Mouse (Mus musculus): ENCODE data around the gene Ttll1. TPM values are rescaled to one million over a fixed set of nuclear protein-coding genes. Genes with fewer than 3 reads are reported as not detected.
"Not testable (repeated sequence)": the region's sequence is repeated elsewhere in the genome, so short reads cannot be mapped to it uniquely, and the experiment has no call there.

Ttll1 gene
- polyA plus RNA-seq, 1 experiment from 2014 or later = 23.8 TPM

DNA sequence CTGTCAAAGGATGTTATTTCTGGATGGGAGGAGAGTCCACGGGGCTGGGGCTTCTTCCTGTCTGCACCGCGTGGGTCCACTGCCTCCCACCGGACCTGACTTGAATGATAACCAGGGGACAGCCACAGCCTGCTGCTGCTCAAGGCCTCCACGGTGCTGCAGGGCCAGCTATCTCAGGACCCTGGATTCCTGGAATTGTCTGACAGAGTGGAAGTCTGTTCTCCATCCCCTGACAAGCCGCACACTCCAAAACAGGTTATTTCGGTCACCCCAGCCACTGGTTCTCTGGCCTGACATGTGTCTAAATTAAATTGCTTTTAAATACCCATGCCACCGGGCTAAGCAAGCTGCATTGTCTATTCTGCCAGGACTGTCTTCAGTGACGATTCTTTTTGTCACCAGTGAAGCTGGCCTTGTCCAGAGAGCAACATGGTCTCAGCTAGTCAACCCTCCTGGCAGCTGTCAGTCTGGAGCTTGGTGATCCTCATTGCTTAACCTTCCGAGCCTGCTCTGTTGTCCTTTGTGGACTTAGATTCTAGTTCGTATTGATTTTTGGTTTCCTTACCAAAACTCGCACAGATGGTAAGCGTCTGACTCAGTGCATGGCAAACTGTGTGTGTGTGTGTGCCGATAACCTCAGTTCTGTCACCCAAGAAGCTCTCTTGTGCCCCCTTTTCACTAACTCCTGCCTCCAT lies 13.1 kb upstream of the Ttll1 start:
- WGBS = 58% methylated on average over 14 of the region's 14 CpGs
- ATAC-seq (ENCODE audit: insufficient number of reproducible peaks, low FRiP score, low TSS enrichment, low read depth) = no peak
- H3K27me3 ChIP-seq = peaks cover 49% of the 10 kb centered on the region
- H3K36me3 ChIP-seq = no peaks in the 10 kb centered on the region
- H3K27ac ChIP-seq (replicated peaks) = no peak overlapping the region
- H3K9ac ChIP-seq = no peak overlapping the region
- H3K4me1 ChIP-seq = peaks cover 16% of the 10 kb centered on the region
- no peaks in the 10 kb centered on the region for H3K9me3 ChIP-seq (replicated peaks)
- H3K4me3 ChIP-seq (replicated peaks) = no peak overlapping the region
- no peak overlapping the region for H3K4me2 ChIP-seq (replicated peaks)

DNA sequence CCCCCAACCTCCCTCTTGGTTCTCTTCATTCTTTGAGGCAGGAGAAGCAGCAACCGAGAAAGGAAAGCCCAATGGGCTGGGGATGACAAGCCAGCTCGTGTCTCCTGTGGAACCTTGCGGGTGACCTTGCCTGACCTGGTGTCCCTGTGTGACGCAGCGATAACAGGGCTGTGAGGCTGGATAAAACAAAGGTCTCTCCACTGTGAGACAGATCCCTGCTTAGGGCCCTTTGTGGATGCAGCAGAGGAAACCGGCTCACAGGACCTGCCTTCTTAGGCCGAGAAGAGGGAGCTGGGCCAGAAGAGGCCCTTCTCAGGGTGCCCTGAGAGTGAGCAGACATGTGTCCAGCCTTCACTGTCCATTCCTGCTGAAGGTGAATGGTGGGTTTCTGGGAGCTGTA lies 12.5 kb upstream of the Ttll1 start:
- Histone ChIP-seq H3K4me1 (peaks cover 18% of the 10 kb centered on the region), H3K27me3 (peaks cover 47% of the 10 kb centered on the region), H3K4me2 (replicated peaks) (no peak overlapping the region), H3K9ac (no peak overlapping the region), H3K9me3 (replicated peaks) (no peaks in the 10 kb centered on the region), H3K36me3 (no peaks in the 10 kb centered on the region), H3K4me3 (replicated peaks) (no peak overlapping the region), H3K27ac (replicated peaks) (no peak overlapping the region)
- ATAC-seq (ENCODE audit: insufficient number of reproducible peaks, low FRiP score, low TSS enrichment, low read depth) = no peak
- WGBS = 36% methylated on average over 7 of the region's 7 CpGs

DNA sequence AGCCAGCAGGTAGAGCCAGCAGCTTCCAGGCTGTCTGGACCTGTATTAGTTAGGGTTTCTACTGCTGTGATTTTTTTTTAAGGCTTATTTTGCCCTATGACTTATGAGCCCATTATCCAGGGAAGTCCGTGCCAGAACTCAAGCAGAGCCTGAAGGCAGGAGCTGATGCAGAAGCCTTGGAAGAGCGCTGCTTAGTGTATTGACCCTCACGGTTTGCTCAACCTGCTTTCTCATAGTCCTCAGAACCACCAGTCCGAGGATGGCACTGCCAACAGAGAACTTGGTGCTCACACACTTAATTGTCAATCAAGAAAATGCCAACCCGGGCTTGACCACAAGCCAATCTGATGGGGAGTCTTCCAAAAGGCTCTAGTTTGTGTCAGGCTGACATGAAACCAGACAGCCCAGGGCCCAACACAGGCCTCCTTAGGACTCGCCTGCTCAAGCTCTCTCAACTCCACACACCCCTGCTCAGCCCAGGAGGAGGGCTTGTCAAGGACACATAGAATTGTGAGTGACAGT lies 10.2 kb upstream of the Ttll1 start:
- no peaks in the 10 kb centered on the region for H3K36me3 ChIP-seq
- 77% methylated on average over 6 of the region's 6 CpGs for WGBS
- no peaks in the 10 kb centered on the region for H3K9me3 ChIP-seq (replicated peaks)
- ATAC-seq (ENCODE audit: insufficient number of reproducible peaks, low FRiP score, low TSS enrichment, low read depth) = no peak
- no peak overlapping the region for H3K27ac ChIP-seq (replicated peaks)
- H3K9ac ChIP-seq = no peak overlapping the region
- H3K4me3 ChIP-seq (replicated peaks) = no peak overlapping the region
- H3K4me2 ChIP-seq (replicated peaks) = no peak overlapping the region
- peaks cover 24% of the 10 kb centered on the region for H3K27me3 ChIP-seq
- H3K4me1 ChIP-seq = peaks cover 3% of the 10 kb centered on the region; the same call in 1 of the 2 replicates

DNA sequence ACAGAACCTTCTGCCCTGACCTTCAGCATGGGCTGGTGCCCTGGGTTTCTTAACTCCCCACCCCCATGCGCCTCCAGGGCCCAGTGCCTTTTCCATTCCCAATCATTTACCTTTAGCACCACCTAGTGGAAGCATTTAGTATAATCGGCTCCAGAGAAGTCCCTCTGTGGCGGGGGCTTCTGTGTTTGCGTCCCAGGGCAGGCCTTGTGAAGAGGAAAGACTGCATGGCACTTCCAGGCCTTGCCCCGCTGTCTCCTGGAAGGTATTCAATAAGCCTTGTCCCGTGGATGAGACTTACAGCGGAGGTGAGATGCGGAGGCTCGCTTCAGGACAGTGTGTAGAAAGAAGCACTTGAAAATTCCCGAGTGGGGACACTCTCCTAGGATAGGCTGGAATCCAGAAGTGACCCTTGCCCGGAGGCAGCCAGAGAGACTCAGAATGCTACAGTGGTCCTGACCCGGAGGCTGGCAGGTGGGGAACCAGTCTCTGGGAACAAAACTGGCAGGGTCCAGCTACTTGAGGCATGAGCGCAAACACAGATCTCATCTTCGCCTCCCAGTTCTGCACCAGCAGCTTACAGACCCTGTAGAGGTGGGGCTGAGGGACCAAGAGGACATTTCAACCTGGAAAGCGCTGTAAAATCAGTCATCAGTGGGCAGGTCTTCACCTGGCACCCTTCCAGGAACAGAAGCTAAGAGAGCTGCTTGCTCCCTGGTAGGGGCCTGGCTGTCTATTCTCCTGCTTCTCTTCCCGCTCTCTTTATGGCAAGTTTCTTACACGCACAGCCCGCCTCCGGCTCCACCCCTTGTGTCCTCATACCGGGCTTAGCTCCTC lies 7.7 kb upstream of the Ttll1 start:
- Histone ChIP-seq H3K36me3 (no peaks in the 10 kb centered on the region), H3K4me2 (replicated peaks) (peak overlapping the region; percentile 23; the same call in 1 of the 2 replicates), H3K4me3 (replicated peaks) (no peak overlapping the region), H3K27ac (replicated peaks) (no peak overlapping the region), H3K9me3 (replicated peaks) (no peaks in the 10 kb centered on the region), H3K9ac (no peak overlapping the region), H3K27me3 (0 out of 2 replicates have a peak, but pooled peaks cover 3% of the 10 kb centered on the region), H3K4me1 (peaks cover 2% of the 10 kb centered on the region; the same call in 1 of the 2 replicates)
- WGBS = 33% methylated on average over 20 of the region's 20 CpGs
- ATAC-seq (ENCODE audit: insufficient number of reproducible peaks, low FRiP score, low TSS enrichment, low read depth) = 0 out of 2 replicates have a peak, but pooled peaks have one; percentile 54

DNA sequence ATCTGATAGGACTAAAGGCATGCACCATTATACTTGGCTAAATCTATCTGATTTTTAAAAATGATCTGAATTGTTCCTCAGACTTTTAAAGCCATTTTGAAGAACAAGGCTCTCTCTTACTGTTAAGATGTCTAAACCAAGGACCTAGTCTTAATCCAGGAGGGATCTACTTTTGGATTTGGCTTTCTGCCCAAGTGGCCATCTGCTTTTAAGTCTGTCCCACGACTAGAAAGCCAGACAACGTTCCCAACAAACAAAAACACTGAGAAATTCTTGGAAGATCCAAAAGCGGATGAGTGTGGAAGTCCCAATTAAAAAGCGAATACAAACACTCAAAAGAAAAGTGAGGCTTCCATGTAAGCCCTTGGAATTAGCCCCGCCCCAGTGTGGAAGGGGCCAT lies 4.3 kb upstream of the Ttll1 start:
- Histone ChIP-seq H3K27ac (replicated peaks) (no peak overlapping the region), H3K27me3 (no peaks in the 10 kb centered on the region), H3K4me3 (replicated peaks) (no peak overlapping the region), H3K36me3 (no peaks in the 10 kb centered on the region), H3K9ac (no peak overlapping the region), H3K9me3 (replicated peaks) (no peaks in the 10 kb centered on the region), H3K4me1 (peaks cover 10% of the 10 kb centered on the region), H3K4me2 (replicated peaks) (no peak overlapping the region)
- no peak for ATAC-seq (ENCODE audit: insufficient number of reproducible peaks, low FRiP score, low TSS enrichment, low read depth)
- WGBS = 55% methylated on average over 5 of the region's 5 CpGs

DNA sequence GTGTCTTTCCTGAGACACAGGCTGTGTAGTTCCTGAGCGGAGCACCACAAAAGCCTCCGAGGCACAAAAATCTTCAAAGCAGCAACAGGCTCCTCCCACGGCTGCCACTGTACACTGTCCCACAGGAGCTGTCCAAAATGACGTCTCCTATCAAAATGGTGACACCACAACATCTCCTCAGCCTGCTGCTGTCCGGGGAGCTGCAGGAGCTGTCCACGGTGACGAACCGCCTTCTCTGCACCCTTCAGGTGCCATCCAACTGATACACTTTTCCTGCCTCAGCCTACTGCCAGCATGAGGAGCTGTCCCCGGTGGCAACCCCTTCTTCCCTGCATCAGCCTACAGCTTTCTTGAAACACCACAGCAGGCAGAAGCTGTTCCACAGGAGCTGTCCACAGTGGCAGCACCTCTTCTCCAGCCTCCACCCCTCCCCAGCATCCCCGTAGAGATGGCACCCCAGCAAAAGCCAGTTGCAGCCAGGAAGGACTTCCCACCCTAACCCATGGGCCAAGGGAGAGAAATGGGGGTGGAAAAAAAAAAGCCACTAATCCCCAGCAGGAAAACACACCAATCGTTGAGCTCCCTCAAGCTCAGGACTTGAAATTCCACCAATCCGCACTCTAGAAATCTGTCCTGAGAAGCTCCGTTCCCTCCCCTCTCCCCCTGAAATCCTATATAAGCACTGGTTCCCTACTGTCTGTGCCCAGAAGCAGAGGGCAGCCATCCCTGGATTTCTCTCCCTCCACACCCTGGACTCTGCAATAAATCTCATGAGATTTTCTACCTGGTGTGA lies 2.0 kb upstream of the Ttll1 start:
- no peaks in the 10 kb centered on the region for H3K9me3 ChIP-seq (replicated peaks)
- H3K27me3 ChIP-seq = no peaks in the 10 kb centered on the region
- H3K4me1 ChIP-seq = peaks cover 8% of the 10 kb centered on the region; the same call in 1 of the 2 replicates
- H3K4me3 ChIP-seq (replicated peaks) = no peak overlapping the region
- no peak for ATAC-seq (ENCODE audit: insufficient number of reproducible peaks, low FRiP score, low TSS enrichment, low read depth)
- H3K9ac ChIP-seq = no peak overlapping the region
- no peak overlapping the region for H3K4me2 ChIP-seq (replicated peaks)
- H3K27ac ChIP-seq (replicated peaks) = no peak overlapping the region
- 69% methylated on average over 13 of the region's 13 CpGs for WGBS
- H3K36me3 ChIP-seq = no peaks in the 10 kb centered on the region

DNA sequence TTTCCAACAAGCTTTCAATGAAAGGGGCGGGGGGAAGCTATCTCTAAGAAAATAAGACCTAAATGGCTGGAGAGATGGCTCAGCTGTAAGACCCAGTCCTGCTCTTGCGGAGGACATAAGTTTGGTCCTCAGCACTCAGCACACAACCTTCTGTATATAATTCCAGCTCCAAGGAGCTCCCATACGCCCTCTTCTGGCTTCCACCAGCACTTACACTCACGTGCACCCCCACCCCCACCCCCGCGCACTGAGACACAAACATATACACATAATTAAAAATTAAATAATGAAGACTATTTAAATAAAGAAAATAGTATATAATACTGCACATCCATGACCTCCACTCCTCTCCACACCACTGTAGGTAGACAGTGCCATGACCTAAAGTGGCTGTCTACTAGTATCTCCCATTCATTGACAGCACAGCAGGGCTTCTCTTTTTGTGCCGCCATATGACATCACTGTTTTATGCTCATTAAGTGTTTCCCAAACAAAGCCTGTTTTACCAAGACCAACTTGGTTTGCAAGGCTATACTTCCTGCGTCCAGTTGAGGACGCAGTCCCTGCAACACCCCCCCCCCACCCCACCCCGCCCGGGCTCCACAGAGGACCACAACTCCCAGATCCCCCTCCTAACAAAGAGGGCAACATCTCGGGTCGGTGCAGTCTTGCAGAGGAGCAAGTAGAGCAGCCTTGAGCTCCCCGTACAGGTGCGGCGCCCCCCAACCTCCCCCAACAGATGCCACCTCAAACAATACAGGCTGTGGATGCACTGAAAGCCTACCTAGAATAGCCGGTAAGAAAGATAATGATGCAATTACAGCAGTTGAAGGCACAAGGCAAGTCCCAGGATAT lies 516 bp downstream of the Ttll1 start:
- 0 out of 2 replicates have a peak, but pooled peaks have one; percentile 21 for ATAC-seq (ENCODE audit: insufficient number of reproducible peaks, low FRiP score, low TSS enrichment, low read depth)
- Histone ChIP-seq H3K27ac (replicated peaks) (peak overlapping the region; percentile 75), H3K4me1 (peaks cover 8% of the 10 kb centered on the region; the same call in 1 of the 2 replicates), H3K9ac (peak overlapping the region; percentile 54), H3K36me3 (0 out of 2 replicates have a peak, but pooled peaks cover 2% of the 10 kb centered on the region), H3K4me2 (replicated peaks) (peak overlapping the region; percentile 87), H3K27me3 (no peaks in the 10 kb centered on the region), H3K4me3 (replicated peaks) (peak overlapping the region; percentile 65), H3K9me3 (replicated peaks) (no peaks in the 10 kb centered on the region)
- WGBS = 24% methylated on average over 17 of the region's 17 CpGs

DNA sequence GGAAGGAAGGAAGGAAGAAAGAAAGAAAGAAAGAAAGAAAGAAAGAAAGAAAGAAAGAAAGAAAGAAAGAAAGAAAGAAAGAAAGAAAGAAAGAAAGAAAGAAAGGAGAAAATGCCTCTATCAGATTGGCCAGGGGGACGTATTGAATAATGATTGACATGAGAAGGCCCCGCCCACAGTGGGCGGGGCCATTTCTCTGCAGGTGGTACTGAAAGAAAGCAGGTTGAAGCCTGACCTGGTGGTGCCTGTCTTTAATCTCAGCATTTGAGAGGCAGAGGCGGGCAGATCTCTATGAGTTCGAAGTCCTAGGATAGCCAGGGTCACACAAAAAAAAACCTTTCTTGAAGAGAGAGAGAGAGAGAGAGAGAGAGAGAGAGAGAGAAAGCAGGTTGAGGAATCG lies 9.2 kb downstream of the Ttll1 start:
- H3K4me3 ChIP-seq (replicated peaks); H3K9me3 ChIP-seq (replicated peaks); H3K4me2 ChIP-seq (replicated peaks); H3K9ac ChIP-seq; H3K4me1 ChIP-seq; ATAC-seq (ENCODE audit: insufficient number of reproducible peaks, low FRiP score, low TSS enrichment, low read depth); H3K27ac ChIP-seq (replicated peaks); H3K27me3 ChIP-seq: not testable (repeated sequence)
- 86% methylated on average over 6 of the region's 6 CpGs for WGBS
- peaks cover 34% of the 10 kb centered on the region for H3K36me3 ChIP-seq

DNA sequence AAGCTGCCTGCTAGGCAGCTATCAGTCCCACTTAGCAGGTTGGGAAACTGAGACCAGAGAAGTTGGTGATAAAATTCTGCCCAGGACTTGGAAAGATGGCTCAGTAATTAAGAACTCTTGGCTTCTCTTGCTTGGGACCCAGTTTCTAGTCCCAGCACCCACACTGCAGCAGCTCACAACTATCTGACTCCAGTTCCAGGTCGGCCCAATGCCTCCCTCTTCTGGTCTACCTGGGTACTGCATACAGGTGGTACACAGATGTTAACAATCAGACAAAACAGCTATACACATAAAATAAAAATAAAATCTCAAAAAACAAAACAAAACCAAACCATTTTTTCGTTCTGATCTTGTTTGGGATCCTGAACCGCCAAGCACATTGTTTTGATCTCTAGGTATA lies 10.3 kb downstream of the Ttll1 start:
- Histone ChIP-seq H3K4me1 (no peaks in the 10 kb centered on the region), H3K9me3 (replicated peaks) (no peaks in the 10 kb centered on the region), H3K27ac (replicated peaks) (no peak overlapping the region), H3K27me3 (no peaks in the 10 kb centered on the region), H3K9ac (no peak overlapping the region), H3K4me3 (replicated peaks) (no peak overlapping the region), H3K4me2 (replicated peaks) (no peak overlapping the region), H3K36me3 (peaks cover 44% of the 10 kb centered on the region)
- ATAC-seq (ENCODE audit: insufficient number of reproducible peaks, low FRiP score, low TSS enrichment, low read depth) = no peak
- WGBS = 63% methylated on average over 3 of the region's 3 CpGs

DNA sequence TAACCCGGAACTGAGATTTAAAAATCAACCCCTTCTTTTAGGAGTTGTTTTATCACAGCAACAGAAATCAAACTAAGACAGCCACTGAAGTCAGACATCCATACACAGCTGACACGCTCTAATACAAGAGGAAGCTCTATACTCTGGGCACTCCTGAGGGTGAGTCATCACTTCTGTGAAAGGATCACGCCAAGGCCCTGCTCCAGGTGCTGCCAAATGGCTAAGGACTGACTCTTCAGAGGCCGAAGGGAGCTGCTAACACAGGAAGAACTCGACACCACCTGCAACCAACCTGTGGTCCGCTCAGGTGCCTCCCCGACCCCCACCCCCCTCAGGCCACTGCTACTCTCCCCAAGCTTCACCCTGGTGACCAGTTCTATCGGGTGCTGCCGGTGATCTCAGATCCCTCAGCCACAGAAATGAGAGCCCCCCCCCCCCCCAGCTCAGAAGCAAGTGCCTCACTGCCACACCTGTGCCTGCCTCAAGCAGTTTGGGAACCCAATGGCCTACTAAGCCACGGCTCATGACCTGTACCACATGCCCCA lies 11.4 kb downstream of the Ttll1 start:
- H3K4me2 ChIP-seq (replicated peaks) = no peak overlapping the region
- no peak for ATAC-seq (ENCODE audit: insufficient number of reproducible peaks, low FRiP score, low TSS enrichment, low read depth)
- no peaks in the 10 kb centered on the region for H3K9me3 ChIP-seq (replicated peaks)
- no peaks in the 10 kb centered on the region for H3K27me3 ChIP-seq
- H3K4me3 ChIP-seq (replicated peaks) = no peak overlapping the region
- H3K4me1 ChIP-seq = no peaks in the 10 kb centered on the region
- peaks cover 46% of the 10 kb centered on the region for H3K36me3 ChIP-seq
- H3K9ac ChIP-seq = no peak overlapping the region
- WGBS = 91% methylated on average over 10 of the region's 10 CpGs
- no peak overlapping the region for H3K27ac ChIP-seq (replicated peaks)

Measured in embryonic facial prominence, embryonic 15.5 days (tissue).